Mouse (Mus musculus) adipocyte (in vitro differentiated cells): ENCODE data around the gene Atp1b2.

Experiments used
- DNase-seq: peaks from one replicate; pipeline ENCODE4 v3.0.0-alpha.2; 2016; ENCODE audit warnings: low spot score

The Atp1b2 gene

GRCm38 (mm10) chr11:69606832-69607231 is 1.1 kb upstream of the Atp1b2 start:
- DNase-seq: no peak

DNA sequence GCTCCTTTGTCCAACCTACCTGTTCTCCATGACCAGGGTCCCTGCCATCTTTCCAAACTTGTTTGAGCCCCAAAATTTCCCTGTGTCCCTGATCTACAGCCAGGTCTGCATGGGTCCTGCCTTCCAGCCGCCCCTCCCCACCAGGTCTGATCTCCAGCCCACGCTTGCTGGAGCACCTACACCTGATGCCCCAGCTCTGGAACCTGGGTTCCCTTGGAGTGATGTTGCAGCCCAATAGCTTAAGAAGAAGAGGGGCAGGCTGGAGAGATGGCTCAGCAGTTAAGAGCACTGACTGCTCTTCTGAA is 701 bp upstream of the Atp1b2 start:
- DNase-seq: no peak

DNA sequence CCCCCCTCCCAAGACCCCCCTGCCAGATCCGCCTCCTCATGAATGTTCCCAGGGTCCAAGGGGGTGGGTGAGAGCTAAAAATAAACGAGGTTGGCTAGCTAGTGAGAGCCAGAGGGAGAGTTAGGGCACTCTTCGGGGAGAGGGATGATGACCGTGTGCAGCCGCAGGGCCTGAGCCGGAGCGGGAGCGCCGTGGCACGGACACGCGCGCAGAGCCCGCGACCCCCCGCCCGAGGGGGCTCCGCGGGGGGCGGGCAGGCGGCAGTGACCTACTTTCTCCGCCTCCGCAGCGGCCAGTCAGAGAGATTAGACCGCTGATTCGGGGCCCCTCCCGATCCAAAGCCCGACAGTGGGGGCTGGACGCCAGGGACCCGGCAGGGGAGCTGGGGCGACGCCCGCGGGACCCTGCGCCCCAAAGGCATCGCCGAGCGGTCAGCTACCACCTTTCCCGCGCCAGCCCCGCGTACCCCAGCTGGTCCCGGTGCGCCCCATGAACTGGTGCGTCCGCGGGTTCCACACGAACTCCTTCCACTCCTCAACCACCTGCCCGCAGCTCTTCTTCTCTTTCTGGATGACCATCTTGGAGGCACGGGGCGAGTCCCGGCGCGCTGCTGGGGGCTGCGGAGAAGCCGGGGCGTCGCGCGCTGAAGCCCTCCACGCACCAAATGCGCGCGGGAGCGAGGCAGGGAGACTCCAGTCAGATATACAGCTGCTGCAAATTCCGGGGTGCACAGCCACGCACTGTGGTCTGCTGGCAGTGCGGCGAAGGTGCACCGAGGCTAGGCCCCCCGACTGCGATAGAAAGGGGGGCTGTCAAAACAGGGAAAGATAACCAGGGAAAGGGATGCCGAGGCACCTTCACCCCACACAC is 712 bp downstream of the Atp1b2 start:
- DNase-seq: no peak

GRCm38 (mm10) chr11:69604347-69604746 is 1.4 kb downstream of the Atp1b2 start:
- DNase-seq: no peak

DNA sequence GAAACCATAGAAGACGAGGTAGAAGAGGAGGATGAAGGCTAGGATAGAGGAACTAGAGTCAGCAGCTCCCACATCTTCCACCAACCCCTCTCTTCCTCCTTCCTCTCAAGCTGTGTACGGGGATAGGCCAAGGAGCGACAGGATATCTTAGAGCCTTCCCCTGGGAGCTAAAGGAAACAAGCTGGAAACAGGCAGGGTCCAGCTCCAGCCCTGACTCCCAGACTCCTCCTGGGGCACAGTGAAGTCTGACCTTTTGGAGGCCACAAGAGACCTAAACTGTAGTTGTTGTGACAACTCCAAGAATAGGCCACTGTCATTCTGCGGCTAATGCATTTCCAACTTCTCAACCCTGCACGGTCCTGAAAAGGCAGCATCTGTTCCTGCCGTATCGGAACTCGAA is 2.2 kb downstream of the Atp1b2 start:
- DNase-seq: no peak

- DNase-seq: no peak
These were observed 4.0 kb downstream of the Atp1b2 start for GRCm38 (mm10) chr11:69601768-69602167.

- DNase-seq: no peak
These were observed 5.6 kb downstream of the Atp1b2 start for GRCm38 (mm10) chr11:69600098-69600497.

DNA sequence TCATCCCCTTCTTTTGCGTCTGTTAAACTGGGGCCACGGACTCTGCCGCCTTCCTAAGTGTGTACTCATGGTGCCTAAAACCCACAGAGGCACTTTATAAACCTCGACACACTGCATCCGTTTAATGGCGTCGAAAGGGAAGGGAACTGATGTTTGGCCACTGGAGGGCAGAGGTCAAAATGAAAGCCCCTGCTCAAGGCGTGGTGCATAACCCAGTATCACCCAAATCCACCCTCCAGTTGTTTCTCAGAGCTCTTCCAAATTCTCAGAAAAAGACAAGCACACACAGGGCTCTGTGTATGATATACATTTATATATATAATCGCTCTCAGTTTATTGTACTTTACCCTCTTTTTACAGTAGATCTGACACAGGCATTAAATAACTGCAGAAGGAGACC is 6.3 kb downstream of the Atp1b2 start:
- no peak for DNase-seq

GRCm38 (mm10) chr11:69594853-69595252 is 10.9 kb downstream of the Atp1b2 start:
- no peak for DNase-seq

DNA sequence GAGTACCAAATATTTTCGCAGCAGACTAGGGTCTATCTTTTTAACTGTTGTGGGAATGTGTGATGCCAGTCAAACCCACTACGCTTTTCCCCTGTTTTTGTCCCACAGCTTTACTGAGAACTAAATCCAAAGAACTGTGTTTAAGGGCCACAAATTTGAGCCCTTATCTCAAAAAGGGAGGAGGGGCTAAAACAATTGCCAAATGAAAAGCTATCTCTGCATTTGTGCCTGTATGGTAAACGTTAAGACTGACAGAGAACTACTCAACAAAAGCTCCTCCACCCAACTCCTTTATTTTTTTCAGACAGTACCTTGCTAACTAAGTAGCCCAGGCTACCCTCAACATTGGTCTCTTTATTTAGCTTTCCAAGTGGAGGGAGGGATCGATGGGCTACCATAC is 12.9 kb downstream of the Atp1b2 start:
- no peak for DNase-seq

DNA sequence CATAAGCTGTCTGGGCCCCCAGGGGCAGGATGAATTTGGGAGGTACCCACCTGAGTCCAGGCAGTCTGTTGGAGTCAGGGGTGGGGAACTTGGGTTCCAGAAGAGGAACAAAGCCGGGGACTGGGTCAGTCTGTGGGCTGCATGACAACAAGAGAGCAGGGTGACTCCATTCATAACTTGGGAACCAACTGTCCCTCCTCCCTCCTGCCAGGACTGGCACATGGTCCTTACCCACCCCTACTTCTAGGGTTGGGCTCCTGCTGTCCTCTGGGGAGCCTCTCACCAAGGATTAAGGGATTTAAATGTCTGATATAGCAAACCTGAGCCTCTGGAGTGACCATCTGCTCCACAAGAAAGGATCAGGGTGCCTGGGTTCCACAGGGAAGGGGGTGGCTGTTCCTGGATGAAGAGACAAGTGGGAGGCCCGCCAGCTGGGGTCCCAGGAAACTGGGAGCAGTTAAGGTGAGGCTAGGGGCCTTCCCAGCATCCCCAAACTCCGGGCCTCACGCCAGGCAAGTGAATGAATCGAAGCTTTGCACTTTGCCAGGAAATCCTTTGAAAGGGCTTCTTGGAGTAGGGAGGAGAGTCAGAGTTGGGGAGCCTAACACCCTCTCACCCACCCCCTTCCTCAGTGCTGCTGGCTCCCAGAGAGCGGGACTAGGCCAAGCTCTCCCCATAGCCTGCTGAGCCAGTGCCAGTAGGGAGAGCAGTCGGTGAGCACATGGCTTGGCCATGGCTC is 13.7 kb downstream of the Atp1b2 start:
- DNase-seq: peak; percentile 39

DNA sequence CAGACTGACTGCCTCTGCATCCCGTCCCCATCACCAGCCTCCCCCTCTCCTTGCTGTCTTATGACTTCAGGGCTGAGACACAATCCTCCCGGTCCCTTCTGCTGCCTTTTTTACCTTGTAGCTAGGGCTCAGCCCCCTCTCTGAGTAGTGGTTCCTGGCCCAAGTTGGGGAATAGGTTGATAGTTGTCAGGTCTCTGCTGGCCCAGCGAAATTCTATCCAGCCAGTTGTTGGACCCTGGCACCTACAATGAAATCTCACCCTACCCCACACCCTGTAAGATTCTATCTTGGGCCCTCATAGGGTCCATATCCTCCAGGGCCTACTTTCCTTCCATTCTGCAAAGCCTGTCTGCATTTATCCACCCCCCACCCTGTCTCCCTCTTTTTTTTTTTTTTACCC is 14.3 kb downstream of the Atp1b2 start:
- DNase-seq: no peak

DNA sequence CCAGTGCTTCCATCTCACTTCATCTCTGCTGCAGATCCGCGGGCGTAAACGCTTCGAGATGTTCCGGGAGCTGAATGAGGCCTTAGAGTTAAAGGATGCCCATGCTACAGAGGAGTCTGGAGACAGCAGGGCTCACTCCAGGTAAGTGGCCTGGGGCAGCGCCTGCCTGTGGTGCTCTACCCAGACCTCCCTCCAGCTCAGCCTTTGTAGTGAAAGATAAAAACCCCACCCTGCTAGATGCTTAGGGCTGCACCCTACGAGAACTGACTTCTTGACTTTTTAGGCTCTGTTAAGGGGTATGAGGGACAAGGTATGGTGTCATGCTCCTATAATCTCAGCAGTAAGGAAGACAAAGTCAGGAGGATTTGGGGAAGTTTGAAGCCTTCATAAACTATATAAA is 15.1 kb downstream of the Atp1b2 start:
- no peak for DNase-seq

DNA sequence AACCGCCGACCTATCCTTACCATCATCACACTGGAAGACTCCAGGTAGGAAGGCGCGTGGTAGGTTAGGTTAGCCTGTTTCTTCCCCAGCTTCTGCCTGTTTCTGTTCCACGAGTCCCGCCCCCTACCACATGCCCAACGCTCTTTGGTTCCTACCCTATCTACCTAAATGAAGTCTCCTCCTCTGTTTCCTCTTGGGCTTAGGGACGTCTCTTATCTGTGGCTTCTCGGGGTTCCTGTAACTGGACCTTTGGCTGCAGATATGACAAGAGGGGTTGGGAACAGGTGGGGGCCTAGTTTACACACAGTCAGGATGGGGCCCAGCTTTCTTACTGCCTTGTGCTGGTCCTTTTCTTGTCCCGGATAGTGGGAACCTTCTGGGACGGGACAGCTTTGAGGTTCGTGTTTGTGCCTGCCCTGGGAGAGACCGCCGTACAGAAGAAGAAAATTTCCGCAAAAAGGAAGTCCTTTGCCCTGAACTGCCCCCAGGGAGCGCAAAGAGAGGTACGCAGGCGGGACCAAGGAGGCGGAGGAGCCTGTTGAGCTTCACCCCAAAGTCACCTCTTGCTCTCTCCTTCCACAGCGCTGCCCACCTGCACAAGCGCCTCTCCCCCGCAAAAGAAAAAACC is 16.4 kb downstream of the Atp1b2 start:
- no peak for DNase-seq

GRCm38 (mm10) chr11:69585718-69586325 is 19.9 kb downstream of the Atp1b2 start:
- no peak for DNase-seq

DNA sequence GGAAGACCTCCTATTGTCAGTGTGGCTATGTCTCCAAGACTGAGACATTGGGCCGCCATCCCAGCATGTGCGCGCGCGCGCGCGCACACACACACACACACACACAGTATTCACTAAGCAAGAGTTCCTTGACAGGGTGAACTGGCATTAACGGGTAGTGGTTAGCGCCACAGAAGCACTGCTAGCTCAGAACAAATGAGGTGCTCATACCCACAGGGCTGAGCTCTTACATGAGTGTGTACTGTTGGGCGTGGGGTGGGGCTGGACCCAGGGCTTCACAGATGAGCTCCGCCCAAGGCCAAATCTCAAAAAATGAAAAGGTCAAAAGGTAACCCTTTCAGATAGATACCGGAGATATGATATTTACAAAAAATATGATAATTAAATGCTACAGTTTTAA is 20.8 kb downstream of the Atp1b2 start:
- DNase-seq: no peak

DNA sequence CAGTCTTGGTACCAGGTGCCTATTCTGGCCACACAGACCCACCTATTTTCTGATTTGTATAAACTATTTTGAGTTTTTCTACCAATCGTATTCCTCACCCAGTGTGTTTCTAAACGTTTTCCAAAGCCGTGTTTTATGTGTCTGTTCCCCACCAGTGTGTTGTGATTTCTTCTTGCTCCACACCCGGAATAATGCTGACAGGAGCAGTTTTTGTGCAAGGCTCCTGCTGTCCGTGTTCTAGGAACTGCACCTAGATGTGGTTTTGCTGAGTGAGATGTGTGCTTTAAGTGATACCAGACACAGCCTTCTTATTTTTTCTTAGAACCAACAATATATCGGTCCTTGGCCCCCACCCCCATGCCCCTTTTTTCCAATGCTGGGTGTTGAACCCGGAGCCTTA is 21.7 kb downstream of the Atp1b2 start:
- no peak for DNase-seq

- no peak for DNase-seq
These were observed 23.4 kb downstream of the Atp1b2 start for GRCm38 (mm10) chr11:69582230-69582805.

GRCm38 (mm10) chr11:69581814-69582213 is 23.9 kb downstream of the Atp1b2 start:
- peak; percentile 51 for DNase-seq

GRCm38 (mm10) chr11:69581147-69581688 is 24.5 kb downstream of the Atp1b2 start:
- peak; percentile 93 for DNase-seq

DNA sequence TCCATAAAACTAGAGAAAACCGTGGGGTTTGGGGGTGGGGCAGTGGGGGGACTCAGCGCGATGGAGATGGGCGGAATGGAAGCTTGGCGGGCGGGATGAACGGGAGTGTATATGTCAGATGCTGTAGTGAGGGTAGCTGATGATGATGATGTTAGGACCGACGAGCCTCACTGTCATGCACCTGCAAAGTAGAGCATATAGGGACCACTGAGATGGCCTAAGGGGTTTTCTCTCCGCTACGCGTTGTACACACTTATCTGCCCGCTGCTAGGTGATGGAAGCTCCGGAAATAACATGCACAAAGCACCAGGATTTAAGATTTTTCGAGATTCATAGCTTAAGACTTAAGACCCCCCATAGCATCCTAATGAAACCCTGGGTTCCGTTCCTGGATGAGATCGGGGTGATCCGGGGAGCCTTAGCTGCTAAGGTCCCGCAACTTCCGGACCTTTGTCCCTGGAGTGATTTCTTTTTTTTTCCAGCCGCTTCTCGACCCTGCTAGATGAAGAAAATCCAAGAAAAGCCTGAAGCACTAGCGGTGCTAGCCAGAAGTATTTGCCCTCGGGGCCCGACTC is 25.1 kb downstream of the Atp1b2 start:
- no peak for DNase-seq

DNA sequence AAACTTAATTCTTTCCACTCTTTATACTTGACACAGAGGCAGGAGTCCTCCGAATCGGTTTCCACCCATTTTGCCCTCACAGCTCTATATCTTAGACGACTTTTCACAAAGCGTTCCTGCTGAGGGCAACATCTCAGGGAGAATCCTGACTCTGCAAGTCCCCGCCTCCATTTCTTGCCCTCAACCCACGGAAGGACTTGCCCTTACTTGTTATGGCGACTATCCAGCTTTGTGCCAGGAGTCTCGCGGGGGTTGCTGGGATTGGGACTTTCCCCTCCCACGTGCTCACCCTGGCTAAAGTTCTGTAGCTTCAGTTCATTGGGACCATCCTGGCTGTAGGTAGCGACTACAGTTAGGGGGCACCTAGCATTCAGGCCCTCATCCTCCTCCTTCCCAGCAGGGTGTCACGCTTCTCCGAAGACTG is 25.6 kb downstream of the Atp1b2 start, which contains the start of the genes Wrap53 and Trp53:
Gene Wrap53, minus strand, starts transcription at position 165 of the 424 bp plus-strand sequence.
Gene Trp53, plus strand, starts transcription at position 269 of the 424 bp plus-strand sequence.
- DNase-seq: peak; percentile 98
